Mouse (Mus musculus) induced T-regulatory cell, adult 2 months (primary cell): ENCODE data around the gene Hs3st1.
A peak's percentile ranks its signal among the peaks of the same experiment; 100 is the strongest.

Source experiments
- DNase-seq: peaks from one replicate; pipeline ENCODE4 v3.0.0-alpha.2; 2012; ENCODE audit warnings: low read depth

The Hs3st1 gene

DNA sequence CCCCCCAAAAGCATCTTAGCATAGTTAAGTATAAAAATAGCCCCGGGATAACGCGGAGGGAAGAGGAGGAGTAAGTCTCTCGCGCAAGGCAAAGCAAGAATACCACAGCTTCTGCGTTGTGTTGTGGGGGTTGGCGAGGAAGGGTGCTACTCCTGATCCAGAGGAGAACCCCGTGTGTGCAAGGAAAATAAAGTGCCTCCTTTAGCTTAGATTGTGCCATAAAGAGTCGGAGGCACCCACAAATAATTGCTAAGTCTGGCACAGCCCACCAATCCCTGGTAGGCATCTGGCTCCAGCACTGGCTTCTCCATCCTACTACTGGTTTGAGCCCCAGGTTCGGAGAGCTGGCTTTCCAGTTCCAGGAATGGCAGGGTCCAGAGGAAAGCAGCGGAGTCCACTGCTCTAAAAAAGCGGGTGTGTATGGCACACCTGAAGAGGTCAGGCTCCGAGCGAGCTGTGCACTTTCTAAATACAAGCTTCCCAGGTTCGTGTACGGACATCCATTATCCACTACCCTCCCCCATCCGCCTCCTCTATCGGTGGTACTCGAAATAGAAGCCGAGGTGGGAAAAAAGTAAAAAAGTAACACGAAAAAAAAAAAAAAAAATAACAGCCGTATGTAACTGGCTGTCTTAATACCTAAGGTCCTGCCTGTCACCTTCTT is 111.9 kb downstream of the Hs3st1 start:
- no peak for DNase-seq

DNA sequence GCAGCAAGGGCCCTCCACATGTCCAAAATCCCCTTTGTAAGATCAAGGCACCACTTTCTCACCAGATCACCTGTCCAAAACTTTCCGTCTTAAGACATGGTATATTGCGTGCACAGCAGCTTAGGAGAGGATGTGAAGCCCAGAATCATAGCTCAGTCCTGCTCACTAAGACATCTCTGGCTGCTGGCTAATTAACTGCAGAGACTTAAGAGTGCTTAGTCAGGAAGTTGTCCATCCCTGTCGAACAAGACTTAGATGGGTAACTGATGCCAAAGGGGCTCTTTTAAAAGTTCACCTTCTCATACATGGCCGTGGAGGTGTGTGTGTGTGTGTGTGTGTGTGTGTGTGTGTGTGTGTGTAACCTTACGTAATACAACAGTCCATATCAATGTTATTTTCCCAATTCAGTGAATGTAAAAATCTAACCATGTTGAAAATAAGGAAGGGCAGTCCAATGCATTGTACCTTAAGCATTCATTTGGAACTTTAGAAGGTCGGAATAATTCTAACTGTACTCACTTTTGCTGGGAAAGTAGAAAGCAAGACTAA is 113.0 kb downstream of the Hs3st1 start:
- no peak for DNase-seq

DNA sequence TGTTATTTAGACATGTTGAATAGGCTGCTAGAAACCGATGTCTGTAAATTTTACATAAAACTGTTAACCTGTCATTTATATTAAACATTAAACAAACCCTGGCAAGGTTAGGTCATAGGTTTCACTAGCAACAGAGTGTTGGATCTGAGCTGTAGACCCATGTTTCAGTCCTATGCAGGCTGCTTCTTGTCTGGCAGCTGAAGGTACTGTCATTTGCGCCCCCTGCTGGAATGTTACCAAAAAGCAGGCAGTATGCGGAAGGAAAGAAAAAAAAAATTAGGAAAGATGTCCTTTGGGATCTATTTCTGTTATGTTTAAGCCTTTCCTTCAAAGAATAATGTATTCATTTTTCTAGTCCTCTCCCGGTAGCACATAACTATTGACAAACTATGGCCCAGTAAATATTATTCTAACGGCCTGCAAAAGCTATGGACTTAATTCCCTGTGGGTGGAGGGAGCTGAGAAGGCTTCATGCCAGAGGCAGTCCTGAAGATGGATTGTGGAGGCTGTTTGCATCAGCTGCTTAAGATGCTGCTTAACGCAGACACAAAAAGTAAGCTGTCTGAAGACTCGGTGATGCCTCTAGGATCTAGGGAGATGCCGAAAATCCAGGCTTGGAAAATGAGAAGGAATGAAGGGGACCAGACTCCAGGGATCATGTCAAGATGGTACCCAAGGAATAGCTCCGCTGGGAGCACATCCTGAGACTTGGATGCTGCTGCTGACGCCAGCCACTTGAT is 115.7 kb downstream of the Hs3st1 start:
- peak; percentile 26 for DNase-seq

DNA sequence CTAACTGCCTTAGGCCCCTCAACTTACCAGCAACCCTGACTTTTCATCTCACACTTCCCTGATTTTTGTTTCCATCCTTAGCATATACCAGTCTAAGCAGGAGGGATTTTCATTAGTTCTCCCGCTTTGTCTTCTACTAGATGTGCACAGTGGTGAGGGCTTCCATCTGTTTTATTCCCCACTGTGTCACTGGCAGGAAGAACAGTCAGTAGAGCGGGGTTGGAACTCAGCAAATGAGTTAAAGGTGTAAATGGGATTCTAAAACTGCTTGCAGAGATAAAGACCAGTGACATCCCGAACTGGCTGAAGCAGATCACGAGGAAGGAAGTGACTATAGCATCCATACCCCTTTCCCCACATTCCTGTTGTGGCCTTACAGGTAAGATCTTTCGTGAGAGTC is 116.3 kb downstream of the Hs3st1 start:
- no peak for DNase-seq

DNA sequence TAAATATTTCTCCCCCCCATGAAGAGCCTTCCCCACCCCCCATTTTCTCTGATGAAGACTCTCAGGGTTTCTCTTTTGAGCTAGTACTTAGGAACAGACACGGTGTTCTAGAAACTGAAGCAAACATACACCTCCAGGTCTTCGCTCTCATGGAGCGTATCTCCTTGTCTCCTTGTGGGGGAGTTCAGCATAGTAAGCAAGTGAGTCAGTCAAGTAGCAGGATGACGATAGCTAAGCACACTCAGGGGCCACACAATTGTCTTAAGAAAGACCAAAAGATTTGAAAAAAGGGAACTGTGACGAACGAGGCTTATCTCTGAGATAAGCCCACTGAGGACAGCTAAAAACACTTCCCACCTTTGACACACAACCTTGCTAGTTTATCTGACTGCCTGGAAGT is 117.4 kb downstream of the Hs3st1 start:
- DNase-seq: no peak

DNA sequence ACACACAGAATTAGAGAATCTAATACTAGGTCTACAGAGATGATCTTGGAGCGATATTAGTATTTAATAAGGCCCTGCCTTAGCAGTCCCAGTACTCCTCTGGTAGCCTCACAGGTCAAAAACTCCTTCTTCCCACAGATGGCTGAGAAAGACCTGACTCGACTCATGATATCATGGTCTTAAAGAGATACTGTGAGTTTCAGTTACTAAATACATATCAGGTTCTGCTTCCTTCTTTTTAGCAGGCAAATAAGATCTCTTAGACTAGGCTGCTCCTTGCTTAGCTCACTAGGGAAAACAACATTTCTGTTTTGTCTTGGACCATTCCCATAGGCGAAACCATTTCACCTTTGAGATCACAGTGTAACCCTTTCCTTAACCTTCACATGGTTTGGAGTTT is 119.2 kb downstream of the Hs3st1 start:
- DNase-seq: no peak

DNA sequence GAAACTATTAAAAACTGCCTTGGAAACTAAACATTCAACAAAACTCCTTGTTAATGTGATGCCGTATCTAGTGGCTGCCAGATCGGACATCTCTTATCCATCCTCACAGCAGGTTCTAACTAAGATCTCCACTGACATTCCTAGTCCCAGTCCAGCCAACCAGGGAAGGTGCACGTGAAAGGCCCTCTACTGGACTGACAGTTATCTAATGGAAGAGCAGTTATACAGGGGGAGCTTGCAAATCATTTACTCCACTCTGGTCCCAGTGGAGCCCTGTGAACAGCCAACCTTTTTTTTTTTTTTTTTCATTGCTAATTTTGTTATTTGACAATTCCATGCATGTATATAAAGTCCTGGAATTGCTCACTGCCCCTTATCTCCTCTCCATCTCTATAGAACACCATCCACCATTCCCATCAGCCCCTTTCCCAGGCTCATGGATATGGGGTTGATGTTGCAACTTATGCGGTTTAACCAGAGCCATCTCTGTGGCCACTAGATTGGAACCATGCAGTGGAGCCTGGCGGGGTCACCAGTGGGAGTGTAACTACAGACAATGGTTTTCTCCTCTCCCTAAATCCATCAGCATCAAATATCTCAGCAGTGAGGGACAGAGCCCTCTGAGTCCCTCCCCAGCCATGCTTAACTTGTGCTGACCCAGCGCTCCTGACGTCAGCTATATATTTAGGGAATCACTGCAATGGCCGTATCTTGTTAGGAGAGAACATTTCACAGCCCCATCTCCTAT is 120.8 kb downstream of the Hs3st1 start:
- DNase-seq: no peak

DNA sequence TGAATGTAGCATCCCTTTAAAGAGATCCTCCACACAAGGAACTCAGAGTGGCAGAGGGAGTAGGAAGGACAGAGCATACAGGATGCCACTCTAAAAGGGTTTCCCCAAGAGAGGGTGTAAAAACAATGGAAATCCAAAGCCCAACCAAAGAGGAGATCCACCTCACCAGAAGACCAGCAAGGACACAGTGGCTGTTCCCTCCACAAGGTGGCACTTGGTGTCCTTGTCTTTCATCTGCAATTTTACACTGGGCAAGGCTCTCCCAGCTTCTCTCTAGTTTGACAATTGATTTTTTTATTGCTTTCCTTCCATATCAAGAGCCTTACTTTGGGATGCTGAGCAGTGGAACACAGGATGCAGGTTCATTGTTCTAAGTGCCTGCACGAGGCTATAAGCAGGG is 122.1 kb downstream of the Hs3st1 start:
- DNase-seq: no peak

DNA sequence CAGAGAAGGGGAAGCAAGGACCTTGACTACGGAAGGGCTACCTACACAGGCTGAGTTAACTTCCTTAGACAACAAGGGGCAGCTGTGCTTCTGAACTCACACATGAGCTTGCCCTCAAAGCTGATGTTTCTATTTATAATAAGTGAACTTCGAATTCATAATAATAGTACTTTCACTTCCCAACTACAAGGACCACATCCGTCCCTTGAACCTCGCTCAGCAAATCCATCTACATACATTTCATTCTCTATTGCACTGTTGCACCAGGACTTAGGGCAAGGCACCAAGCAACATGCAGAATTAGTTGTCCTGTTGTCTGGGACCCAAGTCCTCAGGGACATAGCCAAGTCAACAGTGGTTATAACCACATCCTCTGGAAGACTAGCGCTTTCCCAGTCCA is 124.4 kb downstream of the Hs3st1 start:
- no peak for DNase-seq

DNA sequence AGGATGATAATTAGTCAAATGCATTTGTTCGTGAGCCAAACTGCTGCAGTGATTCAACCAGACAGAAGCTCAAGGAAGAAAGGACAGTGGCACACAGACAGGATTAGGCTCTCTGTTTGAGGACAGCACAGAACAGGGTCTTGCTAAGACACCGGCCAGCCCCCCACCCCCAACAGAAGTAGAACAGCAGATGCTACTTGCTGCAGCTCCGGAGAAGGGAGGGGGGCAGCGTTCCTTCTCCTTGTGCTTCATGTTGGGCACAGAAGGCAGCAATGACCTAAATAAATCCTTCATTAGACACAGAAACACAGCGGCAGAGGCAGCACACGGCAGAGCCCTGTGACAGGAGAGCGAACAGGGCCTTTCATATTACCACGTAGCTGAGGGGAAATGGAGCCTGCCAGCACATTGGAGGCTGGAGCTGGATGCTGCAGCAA is 130.2 kb downstream of the Hs3st1 start:
- no peak for DNase-seq

DNA sequence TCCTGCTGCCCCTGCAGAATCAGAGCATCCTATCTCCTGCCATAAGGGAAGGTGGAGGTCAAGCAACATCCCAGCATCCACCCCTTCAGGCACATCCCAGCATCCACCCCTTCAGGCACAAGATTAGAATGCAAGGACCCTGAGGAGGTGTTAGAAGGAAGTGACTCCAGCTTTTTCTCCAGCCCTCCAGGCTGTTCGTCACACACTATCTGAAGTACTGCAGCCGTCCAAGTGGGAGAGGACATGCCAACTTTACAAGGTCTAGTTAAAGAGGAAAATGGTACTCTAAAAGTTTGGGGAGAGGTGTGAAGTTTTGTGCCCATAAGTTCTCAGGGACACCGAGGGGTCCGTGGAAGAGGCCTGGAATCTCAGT is 131.1 kb downstream of the Hs3st1 start:
- no peak for DNase-seq

DNA sequence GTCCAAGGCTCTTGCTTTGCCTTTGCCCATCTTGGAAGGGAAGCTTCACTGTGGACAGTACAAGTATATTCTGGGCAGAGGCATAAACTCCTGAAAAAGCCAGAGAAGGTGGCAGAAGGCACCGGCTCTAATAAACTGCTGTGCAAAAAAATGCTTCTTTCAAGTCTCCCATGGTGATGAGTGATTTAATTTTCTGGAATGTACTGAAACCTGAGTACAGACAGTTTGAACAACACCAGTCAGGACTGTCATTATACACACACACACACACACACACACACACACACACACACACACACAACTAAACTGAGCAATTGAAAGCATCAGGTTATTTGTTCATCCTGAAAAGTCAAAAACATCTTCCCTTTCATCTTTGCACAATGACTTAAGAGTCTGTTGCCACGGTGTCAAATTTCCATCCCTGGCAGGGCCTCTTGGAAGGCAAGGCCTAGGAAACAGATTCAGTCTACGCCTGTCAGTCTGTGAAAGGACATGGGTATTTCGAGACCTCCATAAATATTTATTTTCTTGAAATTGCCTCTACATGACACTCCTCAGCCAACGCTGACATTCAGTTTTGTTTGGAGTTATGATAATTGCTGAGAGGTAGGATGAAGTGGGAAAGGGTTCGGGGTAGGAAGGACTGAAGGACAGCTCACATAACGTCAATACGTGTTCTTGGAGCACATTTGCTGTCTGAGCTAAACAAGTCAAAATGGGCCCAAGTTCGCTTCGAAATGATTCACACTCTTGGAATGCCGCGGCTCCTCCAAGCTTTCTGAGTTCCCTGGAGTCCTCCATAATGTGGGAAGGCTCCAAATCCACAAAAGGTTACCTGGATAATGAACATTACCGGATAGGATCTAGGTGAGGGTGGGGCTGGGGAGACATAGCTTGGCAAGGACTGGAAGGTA is 131.7 kb downstream of the Hs3st1 start:
- DNase-seq: no peak

DNA sequence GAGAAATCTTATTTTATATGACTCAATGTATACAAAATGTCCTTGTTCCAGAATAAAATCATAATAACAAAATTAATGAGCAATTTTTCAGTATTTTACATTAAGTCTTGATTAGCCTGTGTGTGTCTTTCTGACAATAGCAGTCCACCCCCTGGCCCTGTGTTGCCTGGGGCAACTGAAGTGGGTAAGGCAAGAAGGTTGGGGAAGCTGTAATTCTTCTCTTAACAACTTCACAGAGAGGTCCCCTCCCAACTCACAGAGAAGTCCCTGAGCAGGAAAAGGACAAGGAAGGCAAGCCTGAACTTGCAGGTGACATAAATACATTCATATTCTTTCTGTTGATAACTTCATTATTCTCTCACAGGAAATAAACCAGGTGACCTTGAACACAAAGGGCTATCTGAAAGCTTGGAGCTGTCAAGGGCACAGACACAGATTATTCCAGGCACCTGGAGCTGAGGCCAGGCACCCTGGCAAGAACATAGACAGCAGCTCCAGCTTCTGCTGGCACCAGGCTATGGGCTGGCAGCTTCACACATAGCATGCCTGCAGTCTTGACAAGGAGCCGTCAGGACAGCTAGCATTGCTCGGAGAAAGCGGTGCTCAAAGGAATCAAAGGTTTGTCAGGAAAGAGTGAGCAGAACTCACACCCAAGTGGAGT is 134.9 kb downstream of the Hs3st1 start:
- no peak for DNase-seq

DNA sequence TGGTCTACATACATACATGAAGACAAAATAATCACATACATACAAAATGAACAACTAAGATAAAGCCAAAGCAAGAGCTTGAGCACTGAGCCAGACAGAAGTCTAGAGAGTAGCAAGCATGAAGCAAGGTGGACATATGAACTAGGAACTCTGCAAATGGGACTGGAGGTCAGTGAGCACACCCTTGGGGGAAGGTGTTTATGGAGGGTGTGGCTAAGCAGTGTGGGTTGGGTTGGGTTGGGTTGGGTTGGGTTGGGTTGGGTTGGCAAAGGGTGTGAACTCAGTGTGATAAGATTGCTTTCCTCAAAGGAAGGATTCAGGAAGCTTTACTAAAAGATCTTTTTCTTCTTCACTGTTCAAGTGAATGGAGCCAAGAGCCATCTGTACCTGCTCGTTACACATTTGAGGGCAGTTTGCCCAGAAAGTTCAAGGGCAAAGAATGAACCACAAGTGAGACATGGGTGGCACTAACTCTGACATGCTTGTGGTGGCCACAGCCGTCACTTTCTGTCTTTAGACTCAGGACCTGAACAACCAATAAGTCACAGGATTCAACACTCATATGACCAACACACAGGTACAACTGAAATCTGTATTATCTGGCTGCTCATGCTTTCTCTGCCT is 137.8 kb downstream of the Hs3st1 start:
- no peak for DNase-seq

DNA sequence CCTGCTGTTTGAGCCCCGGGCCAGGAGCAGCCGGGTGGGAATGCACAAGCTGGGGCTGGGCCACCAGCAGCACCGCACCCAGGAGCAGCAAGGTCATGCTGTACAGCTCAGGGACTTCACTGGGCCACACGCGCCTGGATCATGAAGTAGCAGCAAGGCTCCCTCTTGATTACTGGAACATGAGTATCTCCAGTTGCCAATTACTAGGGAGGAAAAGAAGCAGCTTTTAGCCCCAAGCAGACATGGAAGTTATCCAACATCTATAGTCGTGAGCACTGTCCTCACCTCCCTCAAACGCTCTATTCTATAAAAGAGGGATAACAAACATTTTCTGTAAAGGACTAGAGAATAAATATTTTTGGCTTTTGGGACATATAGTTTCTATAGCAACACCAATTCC is 140.1 kb downstream of the Hs3st1 start:
- DNase-seq: no peak

DNA sequence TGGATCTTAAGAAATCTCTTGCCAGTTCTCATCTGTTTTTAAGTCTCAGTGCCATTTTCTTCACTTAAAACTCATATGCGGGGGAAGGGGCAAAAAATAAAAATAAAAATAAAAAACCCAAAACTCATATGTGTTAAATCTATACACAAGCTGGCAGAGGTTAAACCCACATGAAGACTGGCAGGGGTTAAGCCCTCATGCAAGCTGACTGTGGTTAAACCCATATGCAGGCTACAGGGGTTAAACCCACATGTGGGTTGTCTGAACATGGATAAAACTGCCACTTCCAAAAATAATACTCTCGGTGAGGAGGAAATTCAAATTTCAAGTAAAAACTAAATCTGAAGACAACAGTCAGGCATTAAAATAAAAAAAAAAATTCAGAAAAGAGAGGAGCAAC is 141.7 kb downstream of the Hs3st1 start:
- no peak for DNase-seq

DNA sequence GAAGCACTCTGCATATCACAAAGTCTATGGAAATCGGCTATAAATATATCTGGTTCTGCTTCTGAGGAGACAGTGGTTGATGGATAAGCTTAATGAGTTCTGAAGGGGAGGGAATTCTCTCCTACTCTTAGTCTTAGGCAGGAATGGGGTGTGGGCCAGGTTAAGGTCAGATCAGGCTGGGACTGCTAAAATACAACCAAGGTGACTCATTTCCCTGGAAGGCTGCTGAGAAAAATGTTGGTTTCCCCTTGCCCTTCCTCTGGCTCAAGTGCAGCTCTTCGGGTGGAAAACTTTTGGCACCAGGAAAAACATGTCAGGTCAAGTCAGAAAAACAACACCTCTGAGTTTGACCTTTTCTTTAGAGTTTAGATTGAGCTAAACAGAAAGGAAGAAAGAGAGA is 143.0 kb downstream of the Hs3st1 start:
- DNase-seq: no peak

DNA sequence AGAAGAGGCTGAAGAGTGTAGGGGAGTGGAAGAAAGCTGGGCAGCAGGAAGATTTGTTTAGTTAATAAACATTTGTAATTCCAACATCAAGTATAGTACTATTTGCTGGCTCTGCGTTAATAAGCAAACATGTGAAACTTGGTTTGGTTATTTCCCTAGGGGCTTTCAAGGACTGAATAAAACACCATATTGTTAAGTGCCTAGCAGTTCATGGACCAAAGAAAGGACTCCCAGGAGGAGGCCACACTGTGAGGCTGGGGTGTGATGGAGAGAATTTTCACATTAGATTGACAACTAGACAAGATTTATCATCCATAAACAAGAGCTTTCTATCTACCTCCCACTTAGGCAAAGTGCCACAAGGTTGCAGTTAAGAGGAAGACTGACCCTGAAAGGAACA is 147.0 kb downstream of the Hs3st1 start:
- no peak for DNase-seq

DNA sequence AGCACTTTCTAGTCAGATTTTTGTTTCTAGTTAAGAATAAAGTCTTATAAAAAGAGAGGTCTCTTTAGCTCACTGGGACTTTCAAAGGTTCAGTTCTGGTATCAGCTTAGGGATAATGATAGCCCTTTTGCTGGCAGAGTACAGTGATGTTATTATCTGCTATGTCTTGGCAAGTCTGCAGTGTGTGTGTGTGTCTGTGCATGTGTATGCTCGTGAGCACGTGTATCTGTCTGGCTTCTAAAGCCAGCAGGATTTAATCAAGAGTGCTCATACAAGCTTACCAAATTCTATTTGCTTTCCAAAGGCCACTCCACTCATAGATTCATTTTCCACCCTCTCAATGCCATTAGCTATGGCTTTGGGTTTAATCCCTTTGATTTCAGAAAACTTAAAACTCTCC is 160.5 kb downstream of the Hs3st1 start:
- DNase-seq: no peak
